Mouse (Mus musculus): ENCODE results near the gene Nrip2.

DNA sequence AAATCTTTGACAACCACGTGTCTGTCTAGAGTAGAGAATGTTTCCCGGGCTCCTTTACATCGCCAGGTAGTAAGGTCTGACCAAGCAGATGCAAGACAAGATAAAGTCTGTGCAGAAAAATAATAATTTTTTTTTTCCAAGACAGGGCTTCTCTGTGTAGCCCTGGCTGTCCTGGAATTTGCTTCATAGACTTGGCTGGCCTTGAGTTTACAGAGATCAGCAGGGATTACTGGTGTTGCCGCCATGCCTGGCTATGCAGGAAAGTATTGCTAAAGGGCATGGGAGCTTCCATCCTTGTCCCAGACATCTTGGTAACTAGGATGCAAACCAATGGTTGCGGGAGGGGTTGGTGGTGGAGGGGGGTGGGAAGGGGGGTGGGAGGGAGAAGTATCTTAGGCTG is 58.1 kb downstream of the Nrip2 start:
- TF ChIP-seq CTCF (IDR thresholded peaks at IDR 0.05) (no peak), POLR2A (IDR thresholded peaks at IDR 0.05; ENCODE audit: insufficient read depth, low read depth, low read length) (no peak)
